Mouse (Mus musculus): ENCODE measurements around the gene Rnf133. TPM values are rescaled to one million over a fixed set of nuclear protein-coding genes. Genes with fewer than 3 reads are reported as not detected.

Rnf133 gene
- polyA plus RNA-seq, 1 experiment from 2014 or later, result not detected

Other genes with a start within 250 kb of the Rnf133 start
- gene Rnf148, start 4.8 kb upstream of the Rnf133 start, polyA plus RNA-seq (2014; fragmentation: Nextera tagmentation; extraction: Ambion mirVana), result not detected in 2 replicates
- gene Cadps2, start 189.1 kb upstream of the Rnf133 start, polyA plus RNA-seq (2014; fragmentation: Nextera tagmentation; extraction: Ambion mirVana), result 3.8 and 4.0 TPM in 2 replicates